Mouse (Mus musculus): ENCODE results near the gene Rpl18a. TPM values are rescaled to one million over a fixed set of nuclear protein-coding genes. Genes with fewer than 3 reads are reported as not detected.

Rpl18a gene
- polyA plus RNA-seq, 1 experiment from 2014 or later: 4,144 TPM

DNA sequence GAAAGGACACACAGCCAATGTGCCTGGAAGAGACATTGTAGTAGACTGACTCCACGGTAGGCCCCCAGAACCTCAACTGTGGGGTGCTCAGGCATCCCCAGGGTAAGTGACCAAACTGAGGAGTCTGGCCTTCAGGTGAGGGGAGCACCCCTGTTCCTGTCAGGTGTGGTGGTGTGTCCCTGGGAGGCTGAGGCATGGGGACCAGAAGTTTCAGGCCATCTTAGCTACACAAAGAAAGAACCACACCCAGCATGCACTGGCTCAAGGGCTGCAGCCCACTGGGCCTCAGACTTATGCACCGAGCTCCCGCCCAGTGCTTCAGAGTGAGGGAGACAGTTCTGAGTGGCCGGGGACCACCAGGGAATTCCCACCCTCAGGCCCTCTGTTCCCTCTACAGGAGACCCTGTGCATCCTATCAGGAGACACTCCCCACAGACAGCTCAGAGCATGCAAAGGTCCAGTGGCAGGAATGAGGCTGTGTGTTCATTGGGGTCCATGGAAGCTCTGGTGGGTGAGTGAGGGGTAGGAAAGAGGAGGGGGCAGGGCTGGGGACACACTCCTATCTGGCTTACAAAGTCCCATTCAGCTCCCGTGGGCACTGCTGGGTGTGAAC, 25.9 kb downstream of the Rpl18a start:
- Histone ChIP-seq H3K36me3 (ENCODE audit: control insufficient read depth, insufficient read depth, low read length) (no peaks in the 10 kb centered on the region; the same call in 1 of the 2 replicates), H3K9me3 (ENCODE audit: control insufficient read depth, low read length) (no peaks in the 10 kb centered on the region), H3K4me1 (replicated peaks; ENCODE audit: control insufficient read depth, insufficient read depth, low read length) (peaks cover 26% of the 10 kb centered on the region), H3K4me2 (no peak overlapping the region; the same call in 1 of the 2 replicates), H3K9ac (ENCODE audit: low read depth, low read length) (no peak overlapping the region), H3K27ac (ENCODE audit: low read depth, low read length) (no peak overlapping the region), H3K27me3 (replicated peaks; ENCODE audit: control insufficient read depth, insufficient read depth, low read length) (no peaks in the 10 kb centered on the region), H3K4me3 (ENCODE audit: low read depth, low read length) (no peak overlapping the region)
- WGBS: 82% methylated on average over 5 of the region's 5 CpGs
- DNase-seq (ENCODE audit: low spot score): no peak
- ATAC-seq (replicated peaks; ENCODE audit: low FRiP score): no peak

DNA sequence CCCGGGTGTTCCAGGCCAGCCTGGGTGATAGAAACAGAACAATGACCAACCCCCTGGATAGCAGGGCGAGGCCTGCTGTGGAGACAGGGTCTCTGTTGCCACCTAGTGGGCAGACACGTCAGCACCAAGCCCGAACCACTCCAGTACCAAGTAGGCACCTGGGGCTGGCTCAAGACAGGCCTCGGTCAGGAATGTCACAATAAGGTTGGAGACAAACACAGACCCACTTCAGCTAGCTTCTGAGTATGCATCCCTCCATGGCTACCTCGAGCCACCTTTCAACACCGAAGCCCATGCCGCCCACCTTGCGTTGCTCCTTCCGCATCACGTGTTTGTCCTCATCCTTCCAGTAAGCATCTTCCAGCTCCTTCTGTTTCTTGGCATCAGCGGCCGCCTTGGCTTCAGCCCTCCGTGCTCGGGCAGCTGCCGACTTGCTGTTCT, 27.6 kb downstream of the Rpl18a start:
- Histone ChIP-seq H3K27me3 (replicated peaks; ENCODE audit: control insufficient read depth, insufficient read depth, low read length) (peaks cover 5% of the 10 kb centered on the region), H3K4me2 (peak overlapping the region; percentile 1; the same call in 1 of the 2 replicates), H3K9ac (ENCODE audit: low read depth, low read length) (no peak overlapping the region), H3K4me3 (ENCODE audit: low read depth, low read length) (no peak overlapping the region), H3K9me3 (ENCODE audit: control insufficient read depth, low read length) (no peaks in the 10 kb centered on the region), H3K4me1 (replicated peaks; ENCODE audit: control insufficient read depth, insufficient read depth, low read length) (peaks cover 32% of the 10 kb centered on the region), H3K27ac (ENCODE audit: low read depth, low read length) (no peak overlapping the region), H3K36me3 (ENCODE audit: control insufficient read depth, insufficient read depth, low read length) (no peaks in the 10 kb centered on the region; the same call in 1 of the 2 replicates)
- DNase-seq (ENCODE audit: low spot score) (no peak), ATAC-seq (replicated peaks; ENCODE audit: low FRiP score) (0 out of 2 replicates have a peak, but pooled peaks have one; percentile 18)
- 47% methylated on average over 16 of the region's 16 CpGs for WGBS

DNA sequence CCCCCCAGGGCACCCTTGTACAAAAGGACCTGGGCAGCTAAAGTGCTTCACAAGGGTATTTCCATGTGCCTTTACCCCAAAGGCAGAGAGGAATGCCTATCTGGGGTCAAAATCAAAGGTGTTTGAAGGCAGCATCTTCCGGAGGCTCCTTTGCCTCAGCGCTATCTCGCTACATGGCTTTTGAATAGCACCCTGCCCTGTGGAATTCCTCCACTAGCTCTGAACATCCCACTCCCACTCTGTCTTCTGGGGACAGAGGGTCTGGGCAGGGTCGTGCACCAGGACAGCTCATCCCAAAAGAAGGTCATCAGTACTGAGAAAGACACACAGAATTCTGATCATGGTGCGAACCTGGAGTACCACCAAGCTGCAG, 28.0 kb downstream of the Rpl18a start:
- Histone ChIP-seq H3K36me3 (ENCODE audit: control insufficient read depth, insufficient read depth, low read length) (no peaks in the 10 kb centered on the region; the same call in 1 of the 2 replicates), H3K4me1 (replicated peaks; ENCODE audit: control insufficient read depth, insufficient read depth, low read length) (peaks cover 35% of the 10 kb centered on the region)

DNA sequence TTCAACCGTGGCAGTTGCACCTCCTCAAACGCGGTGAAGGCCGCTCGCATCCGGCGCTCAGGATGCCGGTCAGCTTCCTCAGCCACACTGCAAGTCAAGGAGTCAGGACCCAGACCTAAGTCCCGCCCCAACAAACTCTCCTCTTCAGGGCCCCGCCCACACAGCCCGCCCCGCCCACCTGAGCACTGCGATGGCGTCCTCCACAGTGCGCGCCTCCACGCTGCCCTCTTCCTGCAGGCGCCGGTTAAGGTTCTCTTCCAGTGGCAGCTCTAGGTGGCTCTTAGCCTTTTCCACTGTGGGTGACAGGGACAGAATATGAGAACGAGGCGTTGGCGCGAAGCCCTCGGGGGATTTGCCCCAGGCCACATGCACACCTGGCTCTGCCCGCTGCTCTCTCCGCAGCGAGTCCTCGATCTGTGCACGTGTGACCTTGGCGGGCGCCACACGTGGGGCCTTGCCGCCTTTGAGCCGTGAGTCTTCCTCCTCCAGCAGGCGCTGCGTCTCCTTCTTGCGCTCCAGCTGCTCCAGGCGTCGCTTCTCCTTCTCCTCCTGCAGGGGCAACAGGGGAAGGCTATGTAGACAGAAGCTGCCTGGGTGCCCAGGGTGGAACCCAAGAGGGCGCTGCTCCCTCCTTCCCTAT, 28.5 kb downstream of the Rpl18a start:
- peak overlapping the region; percentile 40 for H3K4me3 ChIP-seq (ENCODE audit: low read depth, low read length)
- 0 out of 2 replicates have a peak overlapping the region, but pooled peaks have one; percentile 13 for H3K27ac ChIP-seq (ENCODE audit: low read depth, low read length)
- H3K4me1 ChIP-seq (replicated peaks; ENCODE audit: control insufficient read depth, insufficient read depth, low read length): peaks cover 39% of the 10 kb centered on the region
- ATAC-seq (replicated peaks; ENCODE audit: low FRiP score) (peak; percentile 26; the same call in 1 of the 2 replicates), DNase-seq (ENCODE audit: low spot score) (peak; percentile 72)
- H3K27me3 ChIP-seq (replicated peaks; ENCODE audit: control insufficient read depth, insufficient read depth, low read length): peaks cover 14% of the 10 kb centered on the region
- peak overlapping the region; percentile 68 for H3K4me2 ChIP-seq
- no peaks in the 10 kb centered on the region; the same call in 1 of the 2 replicates for H3K36me3 ChIP-seq (ENCODE audit: control insufficient read depth, insufficient read depth, low read length)
- peak overlapping the region; percentile 51 for H3K9ac ChIP-seq (ENCODE audit: low read depth, low read length)
- WGBS: 30% methylated on average over 40 of the region's 40 CpGs
- H3K9me3 ChIP-seq (ENCODE audit: control insufficient read depth, low read length): no peaks in the 10 kb centered on the region

More for the DNA sequence above, 28.0 kb downstream of the Rpl18a start:
- WGBS: 50% methylated on average over 5 of the region's 5 CpGs
- peak overlapping the region; percentile 68 for H3K4me2 ChIP-seq
- DNase-seq (ENCODE audit: low spot score) (no peak), ATAC-seq (replicated peaks; ENCODE audit: low FRiP score) (no peak)
- H3K4me3 ChIP-seq (ENCODE audit: low read depth, low read length): peak overlapping the region; percentile 40
- H3K27ac ChIP-seq (ENCODE audit: low read depth, low read length): no peak overlapping the region
- peaks cover 9% of the 10 kb centered on the region for H3K27me3 ChIP-seq (replicated peaks; ENCODE audit: control insufficient read depth, insufficient read depth, low read length)
- no peaks in the 10 kb centered on the region for H3K9me3 ChIP-seq (ENCODE audit: control insufficient read depth, low read length)
- peak overlapping the region; percentile 51; the same call in 1 of the 2 replicates for H3K9ac ChIP-seq (ENCODE audit: low read depth, low read length)

DNA sequence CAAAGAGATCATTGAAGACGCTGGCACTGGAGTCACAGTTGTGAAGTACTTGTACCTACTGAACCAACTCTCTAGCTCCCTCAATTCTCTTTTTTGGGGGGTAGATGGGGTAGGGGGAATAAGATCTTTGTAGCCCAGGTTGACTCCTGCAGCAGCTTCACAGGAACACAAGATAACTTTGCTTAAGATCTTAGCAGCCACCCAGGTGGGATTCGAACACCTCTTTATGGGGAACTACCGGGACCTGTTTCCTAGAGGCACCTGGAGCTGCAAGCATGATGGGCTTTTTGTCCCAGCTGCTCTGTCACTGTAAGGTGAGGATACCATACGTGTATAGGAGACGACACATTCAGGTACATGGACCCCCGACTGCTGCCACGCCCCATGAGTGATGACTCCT, 30.6 kb downstream of the Rpl18a start:
- no peaks in the 10 kb centered on the region; the same call in 1 of the 2 replicates for H3K36me3 ChIP-seq (ENCODE audit: control insufficient read depth, insufficient read depth, low read length)
- peaks cover 35% of the 10 kb centered on the region for H3K27me3 ChIP-seq (replicated peaks; ENCODE audit: control insufficient read depth, insufficient read depth, low read length)
- no peak overlapping the region for H3K9ac ChIP-seq (ENCODE audit: low read depth, low read length)
- WGBS: 84% methylated on average over 7 of the region's 7 CpGs
- peak overlapping the region; percentile 84 for H3K4me2 ChIP-seq
- peaks cover 45% of the 10 kb centered on the region for H3K4me1 ChIP-seq (replicated peaks; ENCODE audit: control insufficient read depth, insufficient read depth, low read length)
- ATAC-seq (replicated peaks; ENCODE audit: low FRiP score) (no peak), DNase-seq (ENCODE audit: low spot score) (no peak)
- H3K9me3 ChIP-seq (ENCODE audit: control insufficient read depth, low read length): no peaks in the 10 kb centered on the region
- H3K27ac ChIP-seq (ENCODE audit: low read depth, low read length): no peak overlapping the region
- H3K4me3 ChIP-seq (ENCODE audit: low read depth, low read length): no peak overlapping the region

DNA sequence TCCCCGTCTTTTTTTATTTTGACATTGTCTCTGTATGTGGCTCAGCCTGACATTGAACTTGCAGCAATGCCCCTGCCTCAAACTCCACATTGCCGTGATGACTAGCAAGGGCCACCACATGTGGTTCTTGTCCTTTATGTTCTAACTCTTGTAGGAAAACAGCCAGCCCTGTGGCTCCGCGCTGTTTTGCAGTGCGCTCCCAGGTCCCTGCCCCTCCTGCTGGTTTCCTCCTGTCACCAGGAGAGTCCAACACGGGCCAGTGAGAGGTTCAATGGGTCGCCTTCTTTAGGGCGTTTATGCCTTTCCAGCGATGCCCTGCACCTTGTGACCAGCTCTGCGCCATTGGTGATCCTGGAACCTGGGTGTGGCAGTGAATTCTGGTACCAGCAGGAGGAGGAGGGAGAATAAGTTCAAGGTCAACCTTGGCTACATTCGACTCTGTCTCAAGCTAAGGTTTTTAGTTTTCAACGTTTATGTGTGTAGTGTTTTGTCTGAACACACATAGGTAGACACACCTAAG, 31.2 kb downstream of the Rpl18a start:
- Histone ChIP-seq H3K27ac (ENCODE audit: low read depth, low read length) (peak overlapping the region; percentile 39; the same call in 1 of the 2 replicates), H3K27me3 (replicated peaks; ENCODE audit: control insufficient read depth, insufficient read depth, low read length) (peaks cover 40% of the 10 kb centered on the region), H3K36me3 (ENCODE audit: control insufficient read depth, insufficient read depth, low read length) (no peaks in the 10 kb centered on the region; the same call in 1 of the 2 replicates), H3K9me3 (ENCODE audit: control insufficient read depth, low read length) (no peaks in the 10 kb centered on the region), H3K4me3 (ENCODE audit: low read depth, low read length) (peak overlapping the region; percentile 50), H3K9ac (ENCODE audit: low read depth, low read length) (peak overlapping the region; percentile 42), H3K4me2 (peak overlapping the region; percentile 84), H3K4me1 (replicated peaks; ENCODE audit: control insufficient read depth, insufficient read depth, low read length) (peaks cover 45% of the 10 kb centered on the region)
- ATAC-seq (replicated peaks; ENCODE audit: low FRiP score): peak; percentile 1; the same call in 1 of the 2 replicates
- no peak for DNase-seq (ENCODE audit: low spot score)
- WGBS: 8% methylated on average over 12 of the region's 12 CpGs

DNA sequence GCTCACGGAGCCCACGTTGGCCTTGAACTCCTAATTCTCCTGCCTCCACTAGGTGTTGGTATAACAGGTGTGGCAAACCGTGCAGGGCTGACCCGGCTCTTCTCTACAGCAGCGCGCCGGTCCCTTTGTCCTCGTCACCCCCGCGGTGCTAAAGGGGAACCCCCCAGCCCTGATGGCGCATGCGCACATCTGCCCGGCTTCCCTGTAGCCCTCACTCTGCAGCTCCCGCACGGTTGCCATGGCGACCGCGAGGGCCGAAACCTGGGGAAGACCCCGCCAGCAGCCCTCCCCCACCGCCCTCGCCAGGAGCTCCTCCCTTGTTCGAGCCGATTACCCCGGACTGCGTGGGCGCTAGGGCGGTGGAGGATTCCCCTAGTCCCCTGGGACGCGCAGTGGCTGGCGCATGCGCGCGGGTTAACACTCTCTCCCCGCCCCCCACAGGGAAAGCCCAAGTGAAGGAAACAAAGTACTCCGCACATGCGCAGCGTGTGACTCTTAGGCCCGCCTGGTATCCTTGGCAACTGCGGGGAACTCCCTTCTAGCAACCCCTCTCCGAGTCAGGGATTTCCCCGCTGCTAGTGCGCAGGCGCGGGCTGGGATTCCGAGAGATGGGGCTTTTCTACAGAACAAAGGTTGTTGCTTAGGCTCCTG, 31.7 kb downstream of the Rpl18a start:
- ATAC-seq (replicated peaks; ENCODE audit: low FRiP score): peak; percentile 88
- Histone ChIP-seq H3K9me3 (ENCODE audit: control insufficient read depth, low read length) (no peaks in the 10 kb centered on the region), H3K4me1 (replicated peaks; ENCODE audit: control insufficient read depth, insufficient read depth, low read length) (peaks cover 45% of the 10 kb centered on the region)

DNA sequence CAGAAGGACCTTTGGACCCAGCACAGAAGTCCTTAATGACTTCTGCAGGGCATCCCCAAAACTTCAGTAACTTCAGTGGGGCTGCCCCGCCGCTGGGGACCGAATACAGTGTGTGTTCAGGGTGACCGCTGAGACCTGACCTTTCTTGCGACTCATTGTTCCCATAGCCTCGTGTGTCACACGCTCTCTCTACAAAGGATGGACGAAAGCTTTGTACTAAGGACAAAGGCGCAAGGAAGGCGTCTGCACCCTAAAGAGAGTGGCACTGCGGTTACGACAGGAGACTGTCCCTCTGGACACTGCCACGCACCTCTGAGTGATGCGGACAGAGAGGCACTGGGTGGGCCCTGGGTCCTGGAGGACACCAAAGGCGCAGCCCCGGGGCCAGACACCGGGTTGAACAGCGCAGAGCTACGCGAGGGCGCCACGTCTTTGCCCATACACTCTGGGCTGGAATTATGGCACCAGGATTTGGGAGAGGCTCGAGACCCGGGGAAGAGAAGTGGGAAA, 32.4 kb downstream of the Rpl18a start:
- peaks cover 45% of the 10 kb centered on the region for H3K4me1 ChIP-seq (replicated peaks; ENCODE audit: control insufficient read depth, insufficient read depth, low read length)
- peaks cover 45% of the 10 kb centered on the region for H3K27me3 ChIP-seq (replicated peaks; ENCODE audit: control insufficient read depth, insufficient read depth, low read length)
- no peak for ATAC-seq (replicated peaks; ENCODE audit: low FRiP score)
- WGBS: 2% methylated on average over 24 of the region's 24 CpGs
- H3K9ac ChIP-seq (ENCODE audit: low read depth, low read length): peak overlapping the region; percentile 49
- H3K27ac ChIP-seq (ENCODE audit: low read depth, low read length): no peak overlapping the region
- H3K9me3 ChIP-seq (ENCODE audit: control insufficient read depth, low read length): no peaks in the 10 kb centered on the region
- peak overlapping the region; percentile 84 for H3K4me2 ChIP-seq
- DNase-seq (ENCODE audit: low spot score): no peak
- H3K4me3 ChIP-seq (ENCODE audit: low read depth, low read length): peak overlapping the region; percentile 50
- no peaks in the 10 kb centered on the region; the same call in 1 of the 2 replicates for H3K36me3 ChIP-seq (ENCODE audit: control insufficient read depth, insufficient read depth, low read length)

More for the DNA sequence above, 31.7 kb downstream of the Rpl18a start:
- WGBS: under 1% methylated on average over 46 of the region's 46 CpGs
- peak; percentile 97 for DNase-seq (ENCODE audit: low spot score)
- peak overlapping the region; percentile 50 for H3K4me3 ChIP-seq (ENCODE audit: low read depth, low read length)
- peaks cover 42% of the 10 kb centered on the region for H3K27me3 ChIP-seq (replicated peaks; ENCODE audit: control insufficient read depth, insufficient read depth, low read length)
- peak overlapping the region; percentile 84 for H3K4me2 ChIP-seq
- no peak overlapping the region for H3K27ac ChIP-seq (ENCODE audit: low read depth, low read length)
- peak overlapping the region; percentile 49 for H3K9ac ChIP-seq (ENCODE audit: low read depth, low read length)
- no peaks in the 10 kb centered on the region; the same call in 1 of the 2 replicates for H3K36me3 ChIP-seq (ENCODE audit: control insufficient read depth, insufficient read depth, low read length)

Measured in liver, embryonic 11.5 days (tissue).